Mouse (Mus musculus): Measurements from ENCODE around the gene Ryr3. TPM values are rescaled to one million over a fixed set of nuclear protein-coding genes. Genes with fewer than 3 reads are reported as not detected.

The Ryr3 gene
- total RNA-seq, 2 experiments from 2014 or later: 0.53 to 1.5 TPM

DNA sequence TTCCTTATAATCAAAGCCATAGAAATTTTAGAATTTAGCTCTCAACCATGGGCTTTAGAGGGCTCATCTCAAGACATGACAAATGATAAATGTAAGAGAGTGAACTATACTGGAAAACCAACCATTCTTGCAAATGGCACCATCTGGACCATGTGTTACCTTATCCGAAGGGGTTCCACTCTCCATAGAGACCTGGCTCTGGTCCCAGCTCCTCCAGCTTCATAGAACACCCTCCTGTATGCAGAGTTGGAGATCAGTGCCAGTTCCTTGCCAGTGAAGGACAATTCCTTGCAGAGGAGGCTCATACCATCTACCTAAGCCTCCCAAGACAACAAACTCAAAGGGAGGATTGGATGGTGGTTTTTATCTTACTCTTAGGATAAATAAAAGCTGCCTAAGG is 268.0 kb downstream of the Ryr3 start:
- no peak for DNase-seq
- intact Hi-C loops (cut with DNase I): no loop called here

DNA sequence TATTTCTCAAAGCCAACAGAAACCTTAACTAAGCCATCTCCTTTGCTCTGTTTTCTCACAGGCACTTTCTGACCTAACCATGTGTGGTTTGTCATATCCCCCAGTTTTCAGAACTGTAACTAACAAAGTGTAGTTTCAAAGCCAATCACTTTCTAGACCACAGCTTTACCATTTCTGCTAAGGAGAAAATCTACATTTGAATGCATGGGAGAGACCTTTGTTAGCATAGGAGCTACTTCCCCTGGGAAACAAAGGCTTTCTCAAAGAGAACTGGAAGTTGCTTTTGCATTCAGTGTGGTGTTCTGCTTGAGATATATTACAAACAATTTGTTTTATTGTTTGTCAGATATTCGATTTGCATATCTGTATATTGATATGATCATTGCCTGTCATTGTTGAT is 285.1 kb downstream of the Ryr3 start:
- DNase-seq: no peak
- intact Hi-C loops (cut with DNase I): no loop called here

DNA sequence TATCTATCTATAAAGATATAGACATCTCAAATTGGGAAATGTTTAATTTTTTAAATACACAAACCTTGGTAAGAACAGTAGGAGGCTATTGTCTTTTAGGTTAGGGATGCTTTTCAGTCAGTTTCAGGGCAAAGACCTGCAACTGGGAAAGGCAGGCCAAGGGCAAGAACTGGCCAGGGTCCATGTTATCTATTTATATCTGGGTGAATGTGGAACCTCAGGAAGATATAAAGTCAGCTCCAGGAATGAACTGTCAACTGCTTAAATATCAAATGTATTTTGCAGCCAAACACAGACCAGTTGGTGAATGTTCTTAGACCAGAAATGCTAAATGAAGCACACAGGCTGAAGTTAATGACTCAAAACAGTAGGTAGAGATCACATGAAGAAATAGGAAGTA is 303.1 kb downstream of the Ryr3 start:
- DNase-seq: no peak
- intact Hi-C loops (cut with DNase I): no loop called here

DNA sequence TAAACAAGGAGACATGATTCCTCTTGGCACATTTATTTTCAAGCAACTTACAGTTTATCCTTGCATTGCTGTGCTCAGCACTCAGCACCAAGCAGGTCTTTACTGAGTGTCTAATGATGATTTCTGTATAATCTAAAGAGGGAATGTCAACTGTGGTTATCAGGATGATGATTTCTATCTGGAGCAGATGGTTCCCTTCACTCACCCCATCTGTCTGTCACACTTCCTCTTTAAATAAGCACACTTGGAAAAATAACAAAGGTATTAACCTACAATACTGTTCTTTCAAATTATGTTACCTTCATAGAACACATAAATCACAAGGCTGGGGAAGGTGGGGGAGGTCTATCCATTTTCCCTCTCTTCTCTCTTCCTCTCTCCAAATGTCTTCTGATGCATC is 304.3 kb downstream of the Ryr3 start:
- intact Hi-C loops (cut with DNase I): no loop called here
- no peak for DNase-seq

DNA sequence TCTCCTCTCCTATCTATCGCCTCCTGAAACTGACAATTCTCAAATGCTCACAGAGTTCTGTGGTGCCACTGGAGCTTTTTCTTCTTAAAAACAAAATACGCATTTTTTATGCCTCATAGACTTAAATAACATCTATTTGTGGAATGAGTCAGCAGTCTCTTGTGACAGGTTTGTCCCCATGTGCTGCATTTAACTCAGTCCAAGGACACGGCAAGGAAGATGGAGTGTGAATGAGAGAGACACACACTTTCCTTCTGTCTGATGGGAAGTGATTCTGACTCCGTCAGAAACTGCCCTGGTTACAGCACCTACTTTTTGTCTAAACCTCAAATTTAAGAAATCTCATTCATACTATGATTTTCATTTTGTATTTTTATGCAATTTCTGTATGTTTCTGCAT is 306.3 kb downstream of the Ryr3 start:
- intact Hi-C loops (cut with DNase I): no loop called here
- DNase-seq: no peak

DNA sequence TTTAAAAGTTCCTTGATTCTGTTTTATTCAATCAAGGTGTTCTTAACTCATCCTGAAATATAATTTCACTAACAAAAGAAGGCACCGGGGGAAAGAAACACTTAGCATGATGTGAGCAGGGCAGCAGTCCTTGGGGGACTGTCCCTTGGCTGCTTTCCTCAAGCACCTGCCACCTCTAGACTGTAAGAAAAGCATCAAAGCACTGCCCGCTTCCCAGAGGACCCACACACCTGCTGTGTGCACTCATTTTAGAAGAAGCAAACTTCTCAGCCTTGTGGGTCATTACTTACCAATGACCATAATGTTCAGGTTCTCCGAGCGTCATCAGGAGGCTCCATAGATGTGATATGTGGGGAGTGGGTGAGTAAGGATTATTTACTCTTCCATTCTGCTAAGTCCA is 307.8 kb downstream of the Ryr3 start:
- DNase-seq: no peak
- intact Hi-C loops (cut with DNase I): no loop called here

DNA sequence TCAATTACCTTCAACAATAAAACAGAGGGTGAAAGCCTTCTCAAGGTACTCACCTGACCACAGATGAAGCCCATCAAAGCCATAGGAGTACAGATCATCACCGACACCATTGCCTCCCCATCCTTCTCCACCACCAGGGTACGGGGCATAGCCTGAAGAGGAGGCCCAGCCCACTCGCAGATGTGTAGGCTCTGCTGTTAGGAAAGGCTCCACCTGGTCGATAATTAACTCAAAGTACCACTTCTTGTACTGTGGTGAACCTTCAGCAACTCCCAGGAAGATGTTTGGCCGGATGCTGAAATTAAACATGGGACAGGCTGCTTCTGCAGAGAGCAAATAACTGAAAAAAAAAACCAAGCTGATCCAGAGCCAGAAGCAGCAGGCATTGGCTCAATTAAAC is 316.1 kb downstream of the Ryr3 start:
- intact Hi-C loops (cut with DNase I): no loop called here
- no peak for DNase-seq

DNA sequence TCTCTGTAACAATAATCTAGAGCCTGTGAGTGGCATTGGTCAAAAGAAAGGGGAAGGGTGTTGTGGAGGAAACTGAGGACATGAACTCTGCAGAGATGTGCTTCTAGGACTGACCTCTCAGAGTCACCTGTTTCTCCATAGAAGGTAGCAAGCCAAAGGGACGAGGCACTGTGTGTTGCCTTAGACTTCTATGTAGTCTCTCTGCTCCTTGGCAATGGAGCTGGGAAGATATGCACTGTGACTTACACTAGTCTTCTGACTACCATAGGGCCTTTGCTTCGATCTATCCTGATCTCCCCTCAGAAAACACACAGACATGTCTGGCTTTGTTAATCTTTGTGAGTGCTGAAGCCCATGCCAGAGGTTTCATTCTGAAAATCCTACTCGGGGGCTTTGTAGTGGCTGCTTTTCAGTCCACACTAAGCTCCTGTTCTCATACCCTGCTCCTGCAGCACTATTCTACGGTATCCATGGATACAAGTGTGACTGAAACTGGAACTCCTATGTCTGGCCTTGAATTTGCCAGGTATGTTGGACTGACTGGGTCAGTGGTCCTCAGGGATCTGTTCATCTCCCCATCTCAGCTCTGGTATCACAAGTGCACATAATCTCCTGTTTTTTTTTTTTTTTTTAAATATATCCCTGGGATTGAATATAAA is 332.3 kb downstream of the Ryr3 start:
- DNase-seq: no peak
- intact Hi-C loops (cut with DNase I): loop anchor here (5.0 kb wide), 1 partner anchor 512 kb away; no protein-coding TSS in a partner anchor

DNA sequence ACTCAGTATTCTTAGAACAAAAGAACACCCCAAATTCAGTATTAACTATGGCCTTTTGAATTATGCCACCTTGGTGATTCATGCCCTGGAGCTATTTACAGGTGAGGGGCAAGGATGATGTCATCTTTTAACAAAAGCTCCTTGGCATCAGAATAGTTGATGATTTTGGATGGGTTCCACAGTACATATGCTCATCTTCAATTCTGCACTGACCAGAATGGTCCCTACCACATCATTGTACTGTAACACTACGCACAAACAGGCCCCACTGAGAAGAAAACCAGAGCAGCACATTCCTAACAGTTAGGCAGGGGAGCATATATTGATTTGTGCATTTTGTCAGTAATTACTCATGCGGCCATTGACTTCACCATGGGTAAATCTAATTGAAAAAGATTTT is 335.1 kb downstream of the Ryr3 start:
- intact Hi-C loops (cut with DNase I): loop anchor here (5.0 kb wide), 1 partner anchor 510 kb away; no protein-coding TSS in a partner anchor
- no peak for DNase-seq

DNA sequence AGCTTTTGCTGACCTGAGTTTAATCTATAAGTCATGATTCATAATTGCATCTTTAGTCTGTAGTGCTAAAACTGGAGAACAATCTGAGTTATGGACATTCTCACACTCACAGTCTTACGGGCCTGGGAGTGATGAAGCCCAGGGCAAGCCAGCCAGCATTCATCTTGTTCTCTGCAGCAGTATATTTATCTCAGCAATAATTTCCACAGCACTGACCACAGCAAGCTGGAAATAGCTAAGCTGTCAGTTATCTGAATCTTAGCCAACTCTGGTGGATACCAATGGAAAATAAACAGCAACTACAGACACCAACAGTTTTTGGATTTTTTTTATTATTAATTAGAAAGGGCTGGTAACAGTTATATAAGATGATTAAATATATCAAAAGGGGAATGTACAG is 335.5 kb downstream of the Ryr3 start:
- intact Hi-C loops (cut with DNase I): loop anchor here (5.0 kb wide), 1 partner anchor 509 kb away; no protein-coding TSS in a partner anchor
- DNase-seq: no peak

DNA sequence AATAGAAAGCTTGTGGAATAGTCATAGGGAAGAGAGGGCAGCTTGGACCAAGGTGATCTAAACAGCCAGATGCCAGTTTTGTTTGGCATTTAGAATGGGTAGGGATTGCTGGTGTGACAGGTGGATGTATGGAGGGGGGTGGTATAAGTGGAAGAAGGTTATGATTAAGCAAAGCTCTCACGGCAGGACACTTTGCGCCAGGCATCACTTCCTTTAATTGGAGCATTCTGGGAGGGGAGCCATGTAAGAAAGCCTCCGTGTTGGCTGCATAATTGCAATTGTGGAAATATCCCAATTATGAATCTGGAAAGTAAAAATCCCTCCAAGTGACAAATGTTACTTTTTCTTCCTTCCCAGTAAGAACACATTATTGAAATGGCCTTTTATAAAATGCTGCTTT is 339.5 kb downstream of the Ryr3 start:
- no peak for DNase-seq
- intact Hi-C loops (cut with DNase I): no loop called here

DNA sequence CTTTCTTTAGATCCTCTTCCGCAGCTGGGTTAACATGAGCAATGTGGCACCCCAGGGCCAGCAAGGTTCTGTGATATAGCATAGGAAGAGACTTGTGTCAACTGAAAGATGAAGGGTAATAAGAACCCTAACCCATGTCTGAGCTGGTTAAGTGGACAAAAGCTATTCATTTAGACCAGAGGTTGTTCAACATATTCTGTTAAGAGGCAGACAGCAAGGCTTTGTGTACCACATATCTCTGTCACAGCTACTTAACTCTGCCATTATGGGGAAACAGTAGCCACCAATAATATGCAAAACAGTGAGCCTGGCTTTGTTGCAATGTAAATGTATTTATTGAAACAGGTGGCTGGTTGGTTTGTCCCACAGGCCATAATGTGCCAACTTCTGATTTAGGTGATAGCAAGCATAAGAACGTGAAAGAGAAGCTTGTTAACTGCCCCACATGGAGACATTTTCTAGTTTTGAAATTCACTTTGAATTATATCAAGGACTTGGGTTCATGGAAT is 350.8 kb downstream of the Ryr3 start:
- intact Hi-C loops (cut with DNase I): no loop called here
- DNase-seq: no peak

DNA sequence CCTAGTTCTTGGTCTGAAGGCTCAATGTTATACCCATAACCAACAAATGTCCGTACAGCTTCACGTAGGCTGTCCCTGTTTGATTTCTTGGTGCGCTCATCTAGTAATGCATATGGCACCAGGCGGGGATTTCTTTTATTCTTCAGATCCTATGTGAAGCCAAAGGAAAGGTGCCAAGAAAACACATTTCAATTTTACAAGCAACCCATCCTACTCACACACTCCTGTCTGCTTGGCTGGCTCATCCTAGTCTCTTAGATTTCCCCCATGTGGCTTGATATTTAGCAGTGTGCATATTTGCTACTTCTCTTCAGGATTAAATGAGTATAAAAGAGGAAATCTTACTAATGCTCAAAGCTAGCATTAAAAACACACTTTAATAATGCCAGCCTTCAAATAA is 355.1 kb downstream of the Ryr3 start:
- intact Hi-C loops (cut with DNase I): no loop called here
- DNase-seq: no peak

DNA sequence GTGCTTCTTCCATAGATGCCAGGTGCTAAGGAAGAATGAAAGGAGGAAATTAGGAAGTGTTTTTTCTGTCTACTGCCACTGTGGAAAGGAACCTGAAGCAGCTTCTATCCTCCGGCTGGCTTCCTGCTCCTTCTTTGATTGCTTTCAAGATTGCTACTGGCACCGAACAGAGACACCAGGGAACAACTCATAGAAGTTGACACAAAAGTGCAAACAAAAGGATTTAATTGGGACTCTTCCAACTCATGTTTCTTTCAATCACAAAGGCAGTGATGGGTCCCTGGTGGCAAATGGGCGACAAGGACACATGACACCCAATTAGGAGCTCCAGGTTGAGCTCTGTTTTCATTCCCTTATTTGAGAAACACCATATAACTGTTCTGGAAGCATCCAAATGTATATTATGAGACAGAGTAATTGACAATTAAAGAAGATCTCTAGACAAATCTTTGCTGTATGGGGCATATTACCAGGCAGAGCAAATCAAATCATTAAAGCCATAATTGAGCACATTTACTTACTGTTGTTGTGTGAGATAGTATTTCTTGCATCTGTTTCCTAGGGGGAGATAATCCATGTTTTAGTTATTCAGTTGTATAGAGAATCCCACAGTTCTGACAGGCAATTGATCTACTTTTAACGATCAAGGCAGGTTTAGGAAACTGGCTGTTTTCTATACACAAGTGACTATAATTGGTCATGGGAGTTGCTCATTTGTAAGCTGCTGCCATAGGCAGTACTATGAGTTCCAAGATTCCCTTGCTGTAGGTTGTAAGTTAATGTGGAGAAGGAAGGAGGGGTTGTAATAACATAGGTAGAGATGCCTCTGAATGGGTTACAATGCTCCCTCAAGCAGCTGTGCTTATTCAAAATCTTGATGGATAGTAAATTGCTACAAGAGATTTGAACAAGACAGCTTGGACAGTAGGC is 371.0 kb downstream of the Ryr3 start:
- intact Hi-C loops (cut with DNase I): no loop called here
- no peak for DNase-seq

DNA sequence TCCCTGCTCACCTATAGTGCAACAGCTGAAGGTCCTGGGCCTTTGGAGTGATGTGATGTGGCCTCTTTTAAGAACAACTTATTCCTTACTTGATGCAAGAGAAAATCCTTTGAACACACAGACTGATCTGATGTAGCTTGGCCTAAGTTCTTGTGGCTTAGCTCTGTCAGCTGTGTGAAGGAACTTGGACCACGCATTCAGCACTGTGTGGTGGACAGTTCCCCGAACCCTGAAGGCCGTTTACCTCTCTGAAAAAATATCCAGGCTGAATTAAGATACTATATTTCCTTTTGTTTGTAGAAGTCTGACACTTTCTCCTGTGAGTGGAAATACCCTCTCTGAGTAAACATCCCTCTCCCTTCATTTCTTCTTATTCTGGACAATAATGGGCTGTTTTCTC is 374.0 kb downstream of the Ryr3 start:
- intact Hi-C loops (cut with DNase I): no loop called here
- no peak for DNase-seq

DNA sequence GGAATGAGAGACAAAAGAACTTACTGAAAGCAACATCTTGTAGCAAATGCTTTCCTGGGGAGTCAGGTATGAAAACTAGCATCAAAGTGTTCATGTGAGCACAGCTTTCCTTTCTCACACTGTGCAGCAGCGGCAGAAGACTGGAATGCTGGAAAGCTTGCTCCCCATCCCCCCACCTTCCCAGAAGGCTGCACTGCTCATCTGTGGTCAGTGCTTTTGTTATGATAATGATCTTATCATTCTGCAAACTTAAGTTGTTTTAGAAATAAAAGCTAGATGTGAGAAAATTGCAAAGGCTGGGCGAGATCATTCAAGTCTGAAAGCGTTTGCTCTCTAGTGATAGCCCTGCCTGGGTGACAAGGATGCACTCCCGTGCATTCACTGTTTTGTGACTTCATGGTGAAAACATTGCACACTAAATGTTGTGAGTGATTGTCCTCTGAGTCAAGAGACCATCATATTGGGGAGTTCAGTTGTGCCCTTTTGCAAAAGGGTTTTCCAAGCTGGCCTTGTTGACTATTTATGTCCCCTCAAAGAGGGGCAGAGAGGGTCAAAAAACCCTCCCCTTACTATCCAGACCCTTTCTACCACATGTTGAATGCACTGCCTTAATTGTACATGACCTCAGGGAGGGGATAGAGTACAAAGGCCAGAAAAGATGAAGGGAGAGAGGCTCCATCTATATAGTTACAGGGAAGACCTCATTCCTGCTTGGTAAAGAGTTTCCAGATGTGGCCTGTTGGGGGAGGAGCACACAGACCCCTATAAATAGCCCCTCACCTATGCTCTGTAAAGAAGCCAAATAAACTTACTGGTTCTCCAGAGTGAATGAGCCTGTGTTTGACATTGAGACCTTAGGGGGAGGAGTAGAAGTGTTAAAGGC is 385.2 kb downstream of the Ryr3 start:
- intact Hi-C loops (cut with DNase I): no loop called here
- DNase-seq: no peak

DNA sequence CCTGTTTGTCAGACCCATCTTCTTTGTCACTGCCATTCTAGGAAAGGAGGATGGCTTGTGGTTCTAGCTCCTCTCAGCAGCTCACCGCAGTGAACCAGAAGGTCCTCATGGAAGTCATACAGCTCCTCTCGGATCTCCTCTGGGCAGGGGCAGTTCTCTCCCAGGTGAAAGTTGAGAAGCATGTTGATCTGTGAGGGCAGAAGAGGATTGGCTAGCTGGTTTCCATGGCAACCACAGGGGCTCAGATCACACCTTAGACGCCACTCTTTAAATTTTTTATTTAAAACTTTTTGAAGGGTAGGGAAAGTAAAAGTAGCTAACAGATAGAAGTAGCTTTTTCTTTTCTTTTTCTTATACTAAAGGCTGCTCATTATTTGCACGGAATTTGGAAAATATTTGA is 390.3 kb downstream of the Ryr3 start:
- DNase-seq: no peak
- intact Hi-C loops (cut with DNase I): no loop called here

DNA sequence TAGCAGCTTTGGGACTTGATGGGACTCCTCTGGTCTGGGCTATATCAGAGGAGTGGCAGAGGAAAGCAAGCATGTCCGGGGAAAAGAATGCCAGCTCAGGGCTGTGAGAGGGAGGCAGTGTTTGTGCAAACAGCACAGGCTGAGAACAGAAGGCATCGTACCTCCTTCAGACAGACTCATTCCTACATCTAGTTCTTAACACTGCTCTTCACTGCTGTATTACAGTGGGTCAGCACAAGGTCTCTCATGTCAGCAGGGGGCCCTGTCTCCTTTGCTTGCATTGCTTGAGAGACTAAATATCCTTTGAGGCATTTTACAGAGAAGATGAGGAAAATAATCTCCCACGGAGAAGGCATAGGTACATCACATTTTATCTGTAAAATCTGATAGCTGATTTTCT is 394.2 kb downstream of the Ryr3 start:
- intact Hi-C loops (cut with DNase I): no loop called here
- DNase-seq: no peak

DNA sequence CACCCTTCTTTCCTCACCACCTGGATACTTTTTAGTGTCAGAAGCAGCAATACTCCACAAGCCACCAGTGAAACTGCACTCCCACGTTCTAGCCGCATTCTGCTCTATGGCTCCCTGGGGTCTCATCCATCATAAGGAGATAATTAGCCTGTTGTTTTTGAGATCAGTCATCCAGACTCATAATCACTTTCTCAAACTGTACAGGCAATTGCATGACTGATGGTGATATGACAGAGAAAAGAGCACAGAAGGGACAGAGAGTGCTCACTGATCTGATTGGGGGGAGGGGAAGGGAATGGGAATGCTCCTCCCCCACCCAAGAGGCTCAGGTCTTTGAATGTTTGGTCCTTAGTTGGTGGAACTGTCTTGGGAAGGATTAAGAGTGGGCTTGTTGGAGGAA is 397.8 kb downstream of the Ryr3 start:
- no peak for DNase-seq
- intact Hi-C loops (cut with DNase I): no loop called here

DNA sequence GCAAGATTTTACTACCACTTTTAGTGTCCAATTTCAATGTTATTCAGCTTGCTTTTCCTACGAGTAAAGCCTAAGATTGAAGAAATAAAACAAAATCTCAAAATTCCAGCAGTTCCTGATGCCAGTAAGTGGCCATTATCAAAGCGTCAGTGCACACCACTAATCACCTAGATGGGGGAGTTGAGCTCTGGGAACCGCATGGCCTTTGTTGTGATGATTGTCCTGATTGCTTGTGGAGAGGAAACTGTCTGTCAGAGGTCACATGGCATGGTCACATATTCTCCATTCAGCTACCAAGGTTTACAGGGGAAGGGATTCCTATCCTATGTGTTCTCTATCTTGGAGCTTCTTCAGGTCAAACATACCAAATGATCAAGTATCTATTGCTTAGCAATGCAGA is 399.9 kb downstream of the Ryr3 start:
- intact Hi-C loops (cut with DNase I): no loop called here
- DNase-seq: no peak

DNA sequence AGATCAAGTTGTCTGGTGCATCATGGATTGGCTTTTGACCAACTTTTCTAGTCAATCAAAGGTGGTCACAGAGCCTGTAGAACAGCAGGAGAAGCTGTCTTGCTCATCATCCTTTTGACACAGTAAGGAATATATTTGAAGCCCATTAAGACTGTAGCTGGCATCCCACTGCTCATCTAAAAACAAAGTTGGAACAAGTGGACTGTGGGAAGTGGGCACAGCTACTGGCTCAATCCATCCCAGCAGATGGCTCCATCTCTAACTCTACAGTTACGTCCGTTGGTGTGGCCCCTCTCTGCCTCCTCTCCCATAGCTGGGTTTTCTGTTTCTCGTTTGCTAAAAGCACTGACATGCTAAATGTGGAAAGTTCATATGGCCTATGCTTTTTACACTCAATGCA is 400.9 kb downstream of the Ryr3 start:
- intact Hi-C loops (cut with DNase I): no loop called here
- DNase-seq: no peak
